Mouse (Mus musculus): ENCODE data around the gene Zc2hc1b.

- TF ChIP-seq GATA1 (IDR thresholded peaks at IDR 0.05; ENCODE audit: borderline replicate concordance, low read length), result no peak
- no peak for TF ChIP-seq FLI1 (IDR thresholded peaks at IDR 0.05; ENCODE audit: low read length)
Measured at GRCm38 (mm10) chr10:13106909-13107624, 70.8 kb downstream of the Zc2hc1b start.
